Mouse (Mus musculus): ENCODE results near the gene 5031439G07Rik. TPM values are rescaled to one million over a fixed set of nuclear protein-coding genes. Genes with fewer than 3 reads are reported as not detected.
"Not testable (repeated sequence)": the region's sequence is repeated elsewhere in the genome, so short reads cannot be mapped to it uniquely, and the experiment has no call there.

5031439G07Rik gene
- polyA plus RNA-seq (2015; fragmentation: Nextera tagmentation; extraction: Ambion mirVana) = 4.0 and 5.0 TPM in 2 replicates

DNA sequence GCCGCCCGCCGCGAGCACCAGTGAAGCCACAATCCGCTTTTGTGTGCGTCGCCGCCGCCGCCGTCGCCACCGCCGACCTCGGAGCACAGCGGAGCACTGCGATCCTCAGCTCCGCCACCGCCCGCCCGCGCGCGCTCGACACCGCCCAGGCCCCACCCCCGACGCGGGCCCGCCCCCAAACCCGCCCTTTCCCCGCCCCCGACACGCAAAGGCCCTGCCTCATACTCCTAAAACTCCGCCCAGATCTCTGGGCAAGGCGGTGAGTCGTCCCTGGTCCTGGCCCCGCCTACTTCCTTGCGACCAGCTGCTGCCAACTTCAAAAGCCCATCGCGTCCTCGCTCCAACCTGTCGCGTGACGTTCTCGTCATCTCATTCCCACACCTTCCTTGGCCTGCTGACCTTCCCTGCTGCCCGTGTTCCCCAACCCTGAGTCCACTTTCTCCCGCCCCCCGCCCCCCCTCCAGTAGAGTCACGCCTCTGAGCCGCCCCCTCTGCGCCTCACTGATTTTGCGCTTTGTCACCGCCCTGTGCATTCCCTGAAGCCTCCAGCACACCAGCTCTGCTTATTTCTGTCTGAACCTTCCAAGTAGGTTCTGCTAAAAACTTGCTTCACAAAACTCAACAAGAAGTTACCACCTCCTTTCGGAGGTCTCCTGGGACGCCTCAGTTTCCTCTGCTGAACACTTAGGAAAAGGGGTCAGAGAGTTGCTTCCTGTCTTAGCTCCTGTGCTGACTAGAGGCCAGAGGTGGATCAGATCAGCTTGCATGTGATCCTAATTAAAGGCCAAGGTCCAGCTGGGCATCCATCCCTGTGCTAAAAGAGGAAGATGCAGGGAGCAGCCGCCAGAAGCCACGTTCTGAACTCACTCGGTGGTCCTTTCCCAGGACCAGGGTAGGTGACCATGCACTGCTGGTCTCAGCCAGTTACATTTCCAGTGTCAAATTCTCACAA lies at the start of gene 5031439G07Rik:
5031439G07Rik (minus strand) TSS at position 678 of the 952 bp plus-strand sequence.
- peak within 1 kb of the TSS; percentile 72 for H3K27ac ChIP-seq (ENCODE audit: low read depth)
- TF ChIP-seq CTCF (IDR thresholded peaks at IDR 0.05; ENCODE audit: low read depth) (no peak), EP300 (IDR thresholded peaks at IDR 0.05; ENCODE audit: low read depth) (no peak)
- H3K4me1 ChIP-seq (ENCODE audit: insufficient read depth) = peaks cover 19% of the 10 kb centered on the region
- DNase-seq (peak; percentile 96), ATAC-seq (peak; percentile 92)
- 2% methylated on average over 32 of the region's 59 CpGs for WGBS (ENCODE audit: insufficient replicate concordance)
- no peaks in the 10 kb centered on the region for H3K36me3 ChIP-seq (replicated peaks; ENCODE audit: insufficient read depth, low read length)
- peak within 1 kb of the TSS; percentile 70 for H3K4me3 ChIP-seq (ENCODE audit: low read depth, low read length)
- H3K4me2 ChIP-seq (ENCODE audit: low read depth, low read length) = peak within 1 kb of the TSS; percentile 93
- peak within 1 kb of the TSS; percentile 82 for H3K9ac ChIP-seq (replicated peaks)
- H3K9me3 ChIP-seq (ENCODE audit: low read length) = no peaks in the 10 kb centered on the region
- no peaks in the 10 kb centered on the region for H3K27me3 ChIP-seq (ENCODE audit: insufficient read depth, low read length)

DNA sequence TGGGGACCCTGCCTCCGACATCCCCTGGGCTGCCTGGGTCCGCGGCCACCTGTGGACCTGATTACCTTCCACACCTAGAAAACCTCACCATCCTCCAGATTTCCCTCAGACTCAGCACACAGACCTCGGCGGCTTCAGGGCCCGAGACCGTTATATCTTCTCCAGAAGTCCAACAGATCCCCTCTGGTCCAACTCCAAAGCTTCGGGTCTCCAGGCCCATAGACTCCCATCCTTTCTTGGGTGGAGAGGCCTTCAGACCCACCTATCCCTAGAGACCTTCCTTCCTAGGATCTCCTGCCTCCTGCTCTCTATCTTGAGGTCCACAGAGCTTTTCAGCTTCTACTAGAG lies 49.0 kb upstream of the 5031439G07Rik start:
- Histone ChIP-seq H3K27ac (ENCODE audit: low read depth) (peak overlapping the region; percentile 58; the same call in 1 of the 2 replicates), H3K9ac (replicated peaks) (peak overlapping the region; percentile 73), H3K9me3 (ENCODE audit: low read length) (no peaks in the 10 kb centered on the region), H3K27me3 (ENCODE audit: insufficient read depth, low read length) (no peaks in the 10 kb centered on the region), H3K4me2 (ENCODE audit: low read depth, low read length) (peak overlapping the region; percentile 96), H3K4me1 (ENCODE audit: insufficient read depth) (peaks cover 19% of the 10 kb centered on the region), H3K36me3 (replicated peaks; ENCODE audit: insufficient read depth, low read length) (no peaks in the 10 kb centered on the region), H3K4me3 (ENCODE audit: low read depth, low read length) (peak overlapping the region; percentile 79)
- no peak for TF ChIP-seq CTCF (IDR thresholded peaks at IDR 0.05; ENCODE audit: low read depth)
- no peak for TF ChIP-seq EP300 (IDR thresholded peaks at IDR 0.05; ENCODE audit: low read depth)
- ATAC-seq (no peak), DNase-seq (no peak)
- 5% methylated on average over 5 of the region's 8 CpGs for WGBS (ENCODE audit: insufficient replicate concordance)

DNA sequence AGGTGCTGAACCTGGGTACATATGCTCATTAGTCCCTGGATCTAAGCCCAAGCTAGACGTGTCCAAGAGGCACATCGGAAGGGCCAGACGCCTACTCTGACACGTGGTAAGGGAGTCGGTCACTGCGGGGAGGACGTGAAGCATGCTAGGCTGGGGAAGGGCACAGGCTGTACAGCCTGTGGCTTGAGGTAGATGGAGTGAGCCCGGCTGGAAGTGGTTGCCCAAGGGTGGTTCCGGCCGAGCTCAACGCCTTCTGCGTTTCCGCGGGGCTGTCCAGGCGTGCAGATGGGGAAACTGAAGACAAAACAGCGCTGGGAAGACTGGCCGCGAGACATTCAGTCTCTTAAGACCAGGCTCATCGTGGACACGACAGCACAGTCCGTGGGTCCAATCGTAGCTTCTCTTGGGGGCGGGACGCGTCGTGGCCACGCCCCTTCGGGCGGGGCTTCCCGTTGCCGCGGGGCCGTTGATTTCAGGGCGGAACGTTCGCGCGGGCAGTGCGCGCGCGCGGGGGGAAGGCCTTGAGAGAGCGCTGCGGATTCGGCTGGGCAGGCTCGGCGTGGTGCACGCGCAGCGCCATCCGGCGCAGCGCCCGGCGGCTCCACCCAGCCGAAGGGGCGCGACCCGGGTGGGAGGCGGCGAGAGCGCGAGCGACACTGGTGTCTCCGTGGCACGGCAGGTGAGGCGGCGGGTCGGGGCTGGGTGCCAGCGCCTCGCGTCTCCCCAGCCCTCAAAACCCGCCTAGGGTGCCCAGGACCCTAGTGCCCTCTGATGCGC lies 48.4 kb upstream of the 5031439G07Rik start:
- Histone ChIP-seq H3K4me1 (ENCODE audit: insufficient read depth) (peaks cover 19% of the 10 kb centered on the region), H3K4me3 (ENCODE audit: low read depth, low read length) (peak overlapping the region; percentile 79), H3K9me3 (ENCODE audit: low read length) (no peaks in the 10 kb centered on the region), H3K9ac (replicated peaks) (peak overlapping the region; percentile 73), H3K36me3 (replicated peaks; ENCODE audit: insufficient read depth, low read length) (no peaks in the 10 kb centered on the region), H3K4me2 (ENCODE audit: low read depth, low read length) (peak overlapping the region; percentile 96), H3K27ac (ENCODE audit: low read depth) (peak overlapping the region; percentile 58), H3K27me3 (ENCODE audit: insufficient read depth, low read length) (no peaks in the 10 kb centered on the region)
- TF ChIP-seq EP300 (IDR thresholded peaks at IDR 0.05; ENCODE audit: low read depth) (no peak), CTCF (IDR thresholded peaks at IDR 0.05; ENCODE audit: low read depth) (no peak)
- DNase-seq (peak; percentile 97), ATAC-seq (peak; percentile 97)
- WGBS (ENCODE audit: insufficient replicate concordance) = under 1% methylated on average over 58 of the region's 75 CpGs

DNA sequence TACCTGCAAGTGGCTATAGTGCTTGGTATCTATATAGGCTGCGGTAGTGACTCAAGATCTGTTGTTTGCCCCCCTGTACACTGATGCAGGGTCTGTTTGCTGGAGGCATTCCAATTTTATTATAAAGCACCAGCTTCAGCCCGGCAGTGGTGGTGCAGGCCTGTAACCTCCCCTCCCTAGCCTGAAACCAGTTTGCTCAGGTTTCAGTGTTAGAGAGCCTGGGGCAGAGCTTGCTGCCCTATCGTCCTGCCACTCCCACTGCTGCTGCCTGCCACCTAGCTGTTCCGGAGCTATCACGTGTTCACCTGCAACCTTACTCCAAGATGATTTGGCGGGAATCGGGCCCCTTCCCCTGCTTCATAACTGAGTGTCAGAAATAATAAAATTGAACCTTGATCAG lies 45.6 kb upstream of the 5031439G07Rik start:
- not testable (repeated sequence) for H3K9ac ChIP-seq (replicated peaks); DNase-seq; H3K4me3 ChIP-seq (ENCODE audit: low read depth, low read length); H3K4me2 ChIP-seq (ENCODE audit: low read depth, low read length); ATAC-seq; H3K27ac ChIP-seq (ENCODE audit: low read depth); H3K36me3 ChIP-seq (replicated peaks; ENCODE audit: insufficient read depth, low read length); H3K9me3 ChIP-seq (ENCODE audit: low read length); H3K27me3 ChIP-seq (ENCODE audit: insufficient read depth, low read length)
- H3K4me1 ChIP-seq (ENCODE audit: insufficient read depth) = peaks cover 19% of the 10 kb centered on the region
- WGBS (ENCODE audit: insufficient replicate concordance) = 36% methylated on average over 7 of the region's 7 CpGs

DNA sequence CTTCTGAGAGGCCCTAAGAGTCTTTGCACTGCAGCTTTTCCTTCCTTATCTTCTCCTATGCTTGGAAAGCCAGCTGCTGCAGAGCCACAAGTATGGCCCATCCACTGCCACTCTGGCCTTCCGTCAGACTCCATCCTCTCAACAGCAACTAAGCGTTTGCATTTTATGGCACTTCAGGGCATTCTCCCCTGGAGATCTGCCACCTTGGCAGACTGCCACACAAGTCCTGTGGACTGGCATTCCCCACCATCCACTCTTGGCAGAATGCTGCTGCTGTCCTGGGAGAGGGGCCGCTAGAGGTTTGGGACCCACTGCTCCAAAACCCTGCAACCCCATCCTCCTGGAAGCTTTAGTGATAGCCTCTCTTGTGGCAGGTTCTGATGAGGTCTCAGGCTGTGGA lies 43.5 kb upstream of the 5031439G07Rik start:
- 78% methylated on average over 3 of the region's 3 CpGs for WGBS (ENCODE audit: insufficient replicate concordance)
- Histone ChIP-seq H3K27me3 (ENCODE audit: insufficient read depth, low read length) (no peaks in the 10 kb centered on the region), H3K36me3 (replicated peaks; ENCODE audit: insufficient read depth, low read length) (no peaks in the 10 kb centered on the region), H3K9me3 (ENCODE audit: low read length) (no peaks in the 10 kb centered on the region), H3K9ac (replicated peaks) (no peak overlapping the region), H3K27ac (ENCODE audit: low read depth) (no peak overlapping the region), H3K4me1 (ENCODE audit: insufficient read depth) (peaks cover 9% of the 10 kb centered on the region), H3K4me2 (ENCODE audit: low read depth, low read length) (no peak overlapping the region), H3K4me3 (ENCODE audit: low read depth, low read length) (no peak overlapping the region)
- TF ChIP-seq EP300 (IDR thresholded peaks at IDR 0.05; ENCODE audit: low read depth) (no peak), CTCF (IDR thresholded peaks at IDR 0.05; ENCODE audit: low read depth) (no peak)
- ATAC-seq (no peak), DNase-seq (no peak)

DNA sequence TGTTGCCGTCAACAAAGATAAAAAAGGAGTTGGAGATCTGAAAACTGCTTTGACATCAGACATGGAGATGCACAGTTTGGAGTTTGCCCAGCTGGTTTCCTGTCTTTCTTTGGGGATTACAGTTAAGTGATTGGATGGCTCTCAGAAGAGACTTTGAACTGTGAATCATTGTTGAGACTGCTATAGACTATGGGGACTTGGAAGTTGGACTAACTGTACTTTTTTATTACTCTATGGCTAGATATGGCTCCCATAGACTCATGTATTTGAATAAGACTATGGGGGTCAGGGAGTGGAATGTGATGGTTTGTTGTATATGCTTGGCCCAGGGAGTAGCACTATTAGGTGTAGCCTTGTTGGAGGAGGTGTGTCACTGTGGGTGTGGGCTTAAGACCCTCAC lies 42.3 kb upstream of the 5031439G07Rik start:
- not testable (repeated sequence) for H3K27ac ChIP-seq (ENCODE audit: low read depth); H3K9ac ChIP-seq (replicated peaks); H3K27me3 ChIP-seq (ENCODE audit: insufficient read depth, low read length); H3K4me1 ChIP-seq (ENCODE audit: insufficient read depth); H3K4me2 ChIP-seq (ENCODE audit: low read depth, low read length); ATAC-seq; H3K9me3 ChIP-seq (ENCODE audit: low read length); H3K36me3 ChIP-seq (replicated peaks; ENCODE audit: insufficient read depth, low read length); DNase-seq; H3K4me3 ChIP-seq (ENCODE audit: low read depth, low read length)
- 27% methylated on average over 1 of the region's 1 CpGs for WGBS (ENCODE audit: insufficient replicate concordance)

DNA sequence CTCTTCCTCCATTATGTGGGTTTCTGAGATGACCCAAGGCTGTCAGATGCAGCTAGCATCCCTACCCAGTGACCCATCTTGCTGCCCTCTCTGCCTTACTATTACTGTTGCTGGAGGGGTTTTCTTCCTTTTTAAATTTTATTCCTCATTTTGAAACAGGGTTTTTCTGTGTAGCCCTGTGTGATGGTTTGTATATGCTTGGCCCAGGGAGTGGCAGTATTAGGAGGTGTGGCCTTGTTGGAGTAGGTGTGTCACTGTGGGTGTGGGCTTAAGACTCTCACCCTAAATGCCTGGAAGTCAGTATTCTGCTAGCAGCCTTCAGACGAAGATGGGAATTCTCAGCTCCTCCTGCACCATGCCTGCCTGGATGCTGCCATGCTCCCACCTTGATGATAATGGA lies 40.3 kb upstream of the 5031439G07Rik start, which contains the start of gene Fam118a:
Fam118a (plus strand) TSS at position 301 of the 400 bp plus-strand sequence.
- not testable (repeated sequence) for H3K4me1 ChIP-seq (ENCODE audit: insufficient read depth); H3K27me3 ChIP-seq (ENCODE audit: insufficient read depth, low read length); H3K4me2 ChIP-seq (ENCODE audit: low read depth, low read length); H3K9ac ChIP-seq (replicated peaks); H3K27ac ChIP-seq (ENCODE audit: low read depth); H3K9me3 ChIP-seq (ENCODE audit: low read length); DNase-seq; ATAC-seq; H3K4me3 ChIP-seq (ENCODE audit: low read depth, low read length); H3K36me3 ChIP-seq (replicated peaks; ENCODE audit: insufficient read depth, low read length)
- 50% methylated on average over 1 of the region's 1 CpGs for WGBS (ENCODE audit: insufficient replicate concordance)

All from liver, postnatal 0 days (tissue).